Mouse (Mus musculus) heart, postnatal 0 days (tissue): Measurements from ENCODE around the gene Gabra5.

Experiments used
- CTCF ChIP-seq: IDR thresholded peaks from 2 replicates; pipeline ENCODE4 v1.5.1; 2016; ENCODE audit warnings: antibody characterized with exemption, control low read depth, low read depth
- EP300 ChIP-seq: IDR thresholded peaks from 2 replicates; pipeline ENCODE4 v1.6.1; 2016; ENCODE audit warnings: antibody characterized with exemption, low read depth

GRCm38 (mm10) chr7:57363812-57364211, 146.0 kb downstream of the Gabra5 start:
- no peak for TF ChIP-seq CTCF
- no peak for TF ChIP-seq EP300
